Mouse (Mus musculus): ENCODE results near the gene Tspan32. TPM values are rescaled to one million over a fixed set of nuclear protein-coding genes. Genes with fewer than 3 reads are reported as not detected.

The Tspan32 gene
- total and polyA plus RNA-seq, 3 experiments = 59.3 to 247 (median 119) TPM

DNA sequence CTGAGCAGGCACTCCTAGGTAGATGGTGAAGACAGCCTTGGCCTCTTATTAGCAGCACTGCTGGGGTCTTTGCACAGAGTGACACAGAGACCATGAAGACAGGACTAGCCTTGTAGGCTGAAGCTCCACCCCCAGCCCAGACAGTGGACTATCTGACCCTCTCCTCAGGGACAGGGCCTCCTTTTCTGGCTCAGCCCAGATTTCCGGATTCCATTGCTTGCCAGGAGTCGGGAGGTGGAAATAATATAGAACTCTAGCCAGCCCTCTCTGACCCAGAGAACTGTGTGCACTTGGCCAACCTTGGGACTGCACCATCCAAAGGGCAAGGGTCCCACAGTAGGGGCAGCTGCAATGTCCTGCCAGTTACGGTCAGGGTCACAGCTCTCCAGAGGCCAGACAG is 37.2 kb downstream of the Tspan32 start:
- Histone ChIP-seq H3K27me3 (ENCODE audit: insufficient read depth, low read length) (peaks cover 18% of the 10 kb centered on the region), H3K9me3 (replicated peaks) (peaks cover 4% of the 10 kb centered on the region; the same call in 1 of the 2 replicates), H3K4me1 (ENCODE audit: insufficient read depth, low read depth, low read length) (peaks cover 36% of the 10 kb centered on the region), H3K4me3 (ENCODE audit: low read depth, low read length) (no peak overlapping the region), H3K36me3 (replicated peaks) (no peaks in the 10 kb centered on the region)
- no peak for DNase-seq (ENCODE audit: low spot score)
- no peak for ATAC-seq (ENCODE audit: extremely low read depth, insufficient number of reproducible peaks, low FRiP score, poor library complexity, severe bottlenecking)
- TF ChIP-seq GATA1 (IDR thresholded peaks at IDR 0.05; ENCODE audit: borderline replicate concordance, low read length) (no peak), GATA2 (IDR thresholded peaks at IDR 0.05; ENCODE audit: borderline replicate concordance, low read depth, low read length) (no peak), TAL1 (conservative IDR thresholded peaks at IDR 0.05; ENCODE audit: low read depth, low read length) (no peak), POLR2AphosphoS5 (IDR thresholded peaks at IDR 0.05; ENCODE audit: insufficient replicate concordance, low read depth, low read length) (no peak), CTCF (IDR thresholded peaks at IDR 0.05; ENCODE audit: low read depth, low read length) (no peak)

DNA sequence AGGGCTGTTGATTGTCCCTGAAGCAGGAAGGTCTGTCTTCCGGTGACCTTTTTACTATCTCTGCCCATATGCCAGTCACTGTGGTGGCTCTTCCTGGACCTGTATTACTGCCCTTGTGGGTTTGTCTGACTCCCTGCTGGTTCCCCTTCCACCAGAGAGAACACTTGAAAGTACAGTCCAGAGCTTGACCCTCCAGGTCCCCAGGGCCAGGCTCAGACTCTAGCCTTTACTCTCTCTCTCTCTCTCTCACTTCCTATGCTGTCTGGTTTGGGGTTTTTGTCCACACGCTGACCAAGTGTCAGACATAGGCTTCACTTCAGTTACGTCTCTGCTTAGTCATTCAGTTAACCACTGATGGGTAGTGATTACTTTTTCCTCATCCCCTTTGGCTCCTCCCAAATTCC is 38.1 kb downstream of the Tspan32 start:
- H3K4me3 ChIP-seq (ENCODE audit: low read depth, low read length) = no peak overlapping the region
- ATAC-seq (ENCODE audit: extremely low read depth, insufficient number of reproducible peaks, low FRiP score, poor library complexity, severe bottlenecking) = no peak

DNA sequence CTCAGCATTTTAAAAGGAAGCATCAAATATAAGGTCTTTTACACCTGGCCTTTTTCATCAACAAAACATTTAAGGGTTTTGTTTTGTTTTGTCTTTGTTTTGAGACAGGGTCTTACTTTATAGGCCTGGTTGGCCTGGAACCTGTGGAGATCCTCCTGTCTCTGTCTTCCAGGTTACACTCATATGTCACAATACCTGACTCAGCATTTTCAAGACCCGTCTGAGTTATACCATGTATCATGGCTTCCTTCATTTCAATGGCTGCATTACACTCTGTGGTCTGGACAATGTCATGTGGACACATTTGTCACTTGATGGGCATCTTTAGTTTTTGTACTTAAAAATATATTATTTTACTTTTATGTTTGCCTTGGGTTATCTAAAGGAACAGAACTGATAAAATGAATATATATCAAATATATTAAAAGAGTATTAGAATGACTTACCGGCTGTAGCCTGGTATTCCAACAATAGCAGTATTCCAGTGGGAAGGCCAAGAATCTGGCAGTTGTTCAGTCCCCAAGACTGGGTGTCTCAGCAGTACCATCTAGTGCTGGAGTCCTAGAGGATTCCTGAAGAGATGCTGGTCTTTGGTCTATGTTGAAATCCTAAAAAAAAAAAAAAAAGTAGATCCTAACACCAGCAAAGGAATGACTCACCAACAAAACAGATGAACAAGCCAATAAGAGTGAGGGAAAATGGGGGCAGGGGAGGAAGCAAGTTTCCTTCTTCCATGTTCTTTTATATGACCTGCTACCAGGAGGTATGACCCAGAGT is 39.4 kb downstream of the Tspan32 start:
- TF ChIP-seq GATA2 (IDR thresholded peaks at IDR 0.05; ENCODE audit: borderline replicate concordance, low read depth, low read length) = no peak
- TF ChIP-seq POLR2AphosphoS5 (IDR thresholded peaks at IDR 0.05; ENCODE audit: insufficient replicate concordance, low read depth, low read length) = no peak
- TF ChIP-seq TAL1 (conservative IDR thresholded peaks at IDR 0.05; ENCODE audit: low read depth, low read length) = no peak
- no peak for TF ChIP-seq CTCF (IDR thresholded peaks at IDR 0.05; ENCODE audit: low read depth, low read length)
- no peak for TF ChIP-seq GATA1 (IDR thresholded peaks at IDR 0.05; ENCODE audit: borderline replicate concordance, low read length)
- Histone ChIP-seq H3K27me3 (ENCODE audit: insufficient read depth, low read length) (peaks cover 18% of the 10 kb centered on the region), H3K36me3 (replicated peaks) (no peaks in the 10 kb centered on the region), H3K4me3 (ENCODE audit: low read depth, low read length) (no peak overlapping the region), H3K9me3 (replicated peaks) (peaks cover 4% of the 10 kb centered on the region; the same call in 1 of the 2 replicates), H3K4me1 (ENCODE audit: insufficient read depth, low read depth, low read length) (peaks cover 17% of the 10 kb centered on the region)
- ATAC-seq (ENCODE audit: extremely low read depth, insufficient number of reproducible peaks, low FRiP score, poor library complexity, severe bottlenecking) (no peak), DNase-seq (ENCODE audit: low spot score) (no peak)

More for the DNA sequence above, 38.1 kb downstream of the Tspan32 start:
- TF ChIP-seq CTCF (IDR thresholded peaks at IDR 0.05; ENCODE audit: low read depth, low read length) = no peak
- TF ChIP-seq GATA1 (IDR thresholded peaks at IDR 0.05; ENCODE audit: borderline replicate concordance, low read length) = no peak
- TF ChIP-seq GATA2 (IDR thresholded peaks at IDR 0.05; ENCODE audit: borderline replicate concordance, low read depth, low read length) = no peak
- no peak for TF ChIP-seq TAL1 (conservative IDR thresholded peaks at IDR 0.05; ENCODE audit: low read depth, low read length)
- TF ChIP-seq POLR2AphosphoS5 (IDR thresholded peaks at IDR 0.05; ENCODE audit: insufficient replicate concordance, low read depth, low read length) = no peak
- peaks cover 18% of the 10 kb centered on the region for H3K27me3 ChIP-seq (ENCODE audit: insufficient read depth, low read length)
- DNase-seq (ENCODE audit: low spot score) = no peak
- no peaks in the 10 kb centered on the region for H3K36me3 ChIP-seq (replicated peaks)
- H3K4me1 ChIP-seq (ENCODE audit: insufficient read depth, low read depth, low read length) = peaks cover 30% of the 10 kb centered on the region
- peaks cover 4% of the 10 kb centered on the region; the same call in 1 of the 2 replicates for H3K9me3 ChIP-seq (replicated peaks)

GRCm38 (mm10) chr7:143044826-143045206 is 40.0 kb downstream of the Tspan32 start:
- Histone ChIP-seq H3K4me3 (ENCODE audit: low read depth, low read length) (no peak overlapping the region), H3K9me3 (replicated peaks) (peaks cover 4% of the 10 kb centered on the region; the same call in 1 of the 2 replicates), H3K27me3 (ENCODE audit: insufficient read depth, low read length) (peaks cover 18% of the 10 kb centered on the region), H3K4me1 (ENCODE audit: insufficient read depth, low read depth, low read length) (peaks cover 17% of the 10 kb centered on the region), H3K36me3 (replicated peaks) (no peaks in the 10 kb centered on the region)
- no peak for DNase-seq (ENCODE audit: low spot score)
- ATAC-seq (ENCODE audit: extremely low read depth, insufficient number of reproducible peaks, low FRiP score, poor library complexity, severe bottlenecking) = no peak
- TF ChIP-seq GATA2 (IDR thresholded peaks at IDR 0.05; ENCODE audit: borderline replicate concordance, low read depth, low read length) (no peak), TAL1 (conservative IDR thresholded peaks at IDR 0.05; ENCODE audit: low read depth, low read length) (no peak), GATA1 (IDR thresholded peaks at IDR 0.05; ENCODE audit: borderline replicate concordance, low read length) (no peak), CTCF (IDR thresholded peaks at IDR 0.05; ENCODE audit: low read depth, low read length) (no peak), POLR2AphosphoS5 (IDR thresholded peaks at IDR 0.05; ENCODE audit: insufficient replicate concordance, low read depth, low read length) (no peak)

DNA sequence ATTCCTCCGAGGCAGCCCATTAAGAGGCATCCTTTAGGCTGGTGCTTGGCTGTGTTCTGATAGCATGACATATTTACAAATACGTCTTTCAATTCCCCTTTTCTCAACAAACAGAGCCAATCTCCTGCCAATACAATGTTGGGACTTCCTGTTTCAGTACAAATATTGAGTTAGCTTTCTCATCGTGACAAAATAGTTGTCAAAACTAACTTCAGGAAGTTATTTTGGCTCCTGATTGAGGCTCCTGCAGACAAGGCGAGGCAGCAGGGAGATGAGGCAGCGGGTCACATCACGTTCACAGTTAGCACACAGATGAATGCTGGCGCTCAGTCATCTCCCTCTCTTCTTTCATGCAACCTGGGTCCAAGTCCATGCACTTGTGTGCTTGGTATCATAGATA is 41.5 kb downstream of the Tspan32 start:
- ATAC-seq (ENCODE audit: extremely low read depth, insufficient number of reproducible peaks, low FRiP score, poor library complexity, severe bottlenecking) (no peak), DNase-seq (ENCODE audit: low spot score) (no peak)
- Histone ChIP-seq H3K36me3 (replicated peaks) (no peaks in the 10 kb centered on the region), H3K4me1 (ENCODE audit: insufficient read depth, low read depth, low read length) (peaks cover 16% of the 10 kb centered on the region), H3K9me3 (replicated peaks) (peaks cover 4% of the 10 kb centered on the region; the same call in 1 of the 2 replicates), H3K27me3 (ENCODE audit: insufficient read depth, low read length) (peaks cover 14% of the 10 kb centered on the region), H3K4me3 (ENCODE audit: low read depth, low read length) (no peak overlapping the region)
- TF ChIP-seq GATA2 (IDR thresholded peaks at IDR 0.05; ENCODE audit: borderline replicate concordance, low read depth, low read length) (no peak), TAL1 (conservative IDR thresholded peaks at IDR 0.05; ENCODE audit: low read depth, low read length) (no peak), GATA1 (IDR thresholded peaks at IDR 0.05; ENCODE audit: borderline replicate concordance, low read length) (no peak), POLR2AphosphoS5 (IDR thresholded peaks at IDR 0.05; ENCODE audit: insufficient replicate concordance, low read depth, low read length) (no peak), CTCF (IDR thresholded peaks at IDR 0.05; ENCODE audit: low read depth, low read length) (no peak)

DNA sequence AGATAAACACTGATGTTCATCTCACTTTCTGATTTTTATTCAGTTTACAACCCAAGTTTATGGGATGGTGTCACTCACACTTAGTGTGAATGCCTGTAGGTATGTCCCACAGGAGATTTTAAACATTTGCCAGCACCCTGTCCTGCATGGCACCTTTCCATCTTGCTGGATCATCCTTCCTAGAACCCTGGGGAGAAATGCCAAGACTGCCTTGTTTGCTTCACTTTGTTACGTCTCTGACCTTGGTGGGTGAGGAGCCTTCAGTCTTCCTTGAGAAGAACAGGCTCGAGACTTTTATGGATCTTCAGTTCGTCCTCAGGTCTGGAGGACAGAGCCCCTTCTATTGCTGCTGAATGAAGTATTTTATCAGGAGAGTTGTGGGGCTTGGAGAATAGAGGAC is 44.5 kb downstream of the Tspan32 start:
- DNase-seq (ENCODE audit: low spot score) (no peak), ATAC-seq (ENCODE audit: extremely low read depth, insufficient number of reproducible peaks, low FRiP score, poor library complexity, severe bottlenecking) (no peak)
- Histone ChIP-seq H3K36me3 (replicated peaks) (peaks cover 5% of the 10 kb centered on the region), H3K4me1 (ENCODE audit: insufficient read depth, low read depth, low read length) (peaks cover 26% of the 10 kb centered on the region), H3K27me3 (ENCODE audit: insufficient read depth, low read length) (peaks cover 5% of the 10 kb centered on the region; the same call in 1 of the 2 replicates), H3K9me3 (replicated peaks) (peaks cover 7% of the 10 kb centered on the region), H3K4me3 (ENCODE audit: low read depth, low read length) (no peak overlapping the region)
- TF ChIP-seq TAL1 (conservative IDR thresholded peaks at IDR 0.05; ENCODE audit: low read depth, low read length) (no peak), POLR2AphosphoS5 (IDR thresholded peaks at IDR 0.05; ENCODE audit: insufficient replicate concordance, low read depth, low read length) (no peak), CTCF (IDR thresholded peaks at IDR 0.05; ENCODE audit: low read depth, low read length) (no peak), GATA2 (IDR thresholded peaks at IDR 0.05; ENCODE audit: borderline replicate concordance, low read depth, low read length) (no peak), GATA1 (IDR thresholded peaks at IDR 0.05; ENCODE audit: borderline replicate concordance, low read length) (no peak)
